ENCODE assay signal across 9 mouse cellular contexts in genomic region chr5:114657426-114657825, GRCm38 (mm10). TPM values are rescaled to one million over a fixed set of nuclear protein-coding genes. Genes with fewer than 3 reads are reported as not detected.
A peak's percentile ranks its signal among the peaks of the same experiment; 100 is the strongest.
DNase-seq lines count a peak whose midpoint lies in the region; ATAC-seq and TF ChIP-seq lines count a peak whose summit lies in the region.
"Had no signal": no experiment of that assay in that cellular context is flagged by ENCODE, and none has a peak within 500 bp of the region (broad histone marks: within the 10 kb centered on the region; RNA-seq: fewer than 3 reads in every experiment).

No protein-coding gene starts in this region.

- no peaks in the 10 kb centered on the region for H3K9me3 ChIP-seq in embryonic facial prominence, embryonic 10.5 days
- no peaks in the 10 kb centered on the region for H3K9me3 ChIP-seq in intestine, embryonic 14.5 days (ENCODE audit: control insufficient read depth, low read length)
- no peaks in the 10 kb centered on the region for H3K9me3 ChIP-seq in liver, embryonic 11.5 days (ENCODE audit: control insufficient read depth, low read length)

- H3K27ac ChIP-seq in gastrocnemius, adult 2 months: peak overlapping the region; percentile 73
- no peak overlapping the region for H3K27ac ChIP-seq in embryonic facial prominence, embryonic 10.5 days (replicated peaks)
- H3K27ac ChIP-seq in intestine, embryonic 14.5 days (ENCODE audit: low read depth): no peak overlapping the region
- H3K27ac ChIP-seq in liver, embryonic 11.5 days (ENCODE audit: low read depth, low read length): no peak overlapping the region

- H3K4me2 ChIP-seq in intestine, embryonic 14.5 days (ENCODE audit: low read length): peak overlapping the region; percentile 98
- H3K4me2 ChIP-seq in liver, embryonic 11.5 days: peak overlapping the region; percentile 83

- DNase-seq in gastrocnemius, adult 2 months: peak; percentile 22
- DNase-seq in gastrocnemius, postnatal 25 days: no peak
- no peak for DNase-seq in embryonic facial prominence, embryonic 10.5 days (ENCODE audit: low spot score)
- no peak for DNase-seq in intestine, embryonic 14.5 days (ENCODE audit: low spot score)
- DNase-seq in liver, embryonic 11.5 days (ENCODE audit: low spot score): no peak
- no peak for DNase-seq in spleen, postnatal 14 days (ENCODE audit: low spot score in 2 of 2)
- DNase-seq in urinary bladder, postnatal 4 days (ENCODE audit: low spot score in 2 of 2): no peak

- H3K36me3 ChIP-seq in embryonic facial prominence, embryonic 10.5 days (replicated peaks): no peaks in the 10 kb centered on the region
- no peaks in the 10 kb centered on the region for H3K36me3 ChIP-seq in intestine, embryonic 14.5 days (ENCODE audit: control insufficient read depth, insufficient read depth, low read length)
- no peaks in the 10 kb centered on the region for H3K36me3 ChIP-seq in liver, embryonic 11.5 days (ENCODE audit: control insufficient read depth, insufficient read depth, low read length)

- ATAC-seq in intestine, embryonic 14.5 days (replicated peaks; ENCODE audit: low FRiP score, low TSS enrichment, low read depth): no peak; the same call in 1 of the 2 replicates
- ATAC-seq in liver, embryonic 11.5 days (replicated peaks; ENCODE audit: low FRiP score): no peak
- ATAC-seq in megakaryocyte progenitor cell, adult 5-6 weeks (replicated peaks; ENCODE audit: poor library complexity): no peak
- ATAC-seq: CD4-positive, CD25-positive, alpha-beta regulatory T cell, adult 4 months had no signal

- peak overlapping the region; percentile 77 for H3K4me3 ChIP-seq in gastrocnemius, adult 2 months
- peak overlapping the region; percentile 68 for H3K4me3 ChIP-seq in embryonic facial prominence, embryonic 10.5 days
- H3K4me3 ChIP-seq in intestine, embryonic 14.5 days (ENCODE audit: low read depth, low read length): peak overlapping the region; percentile 48; the same call in 1 of the 2 replicates
- no peak overlapping the region; the same call in 1 of the 2 replicates for H3K4me3 ChIP-seq in liver, embryonic 11.5 days (ENCODE audit: low read depth, low read length)

- intact Hi-C loops in gastrocnemius, adult 2 months (cut with DNase I): no loop called here

- WGBS in embryonic facial prominence, embryonic 10.5 days: 27% methylated on average over 10 of the region's 10 CpGs
- 31% methylated on average over 10 of the region's 10 CpGs for WGBS in intestine, embryonic 14.5 days
- WGBS in liver, embryonic 11.5 days: 46% methylated on average over 10 of the region's 10 CpGs

- peaks cover 85% of the 10 kb centered on the region for H3K27me3 ChIP-seq in embryonic facial prominence, embryonic 10.5 days (replicated peaks; ENCODE audit: low read depth, poor library complexity, severe bottlenecking)
- peaks cover 38% of the 10 kb centered on the region for H3K27me3 ChIP-seq in intestine, embryonic 14.5 days (replicated peaks; ENCODE audit: control insufficient read depth, insufficient read depth, low read length)
- H3K27me3 ChIP-seq in liver, embryonic 11.5 days (replicated peaks; ENCODE audit: control insufficient read depth, insufficient read depth, low read length): peaks cover 52% of the 10 kb centered on the region

- TF ChIP-seq CTCF in gastrocnemius, adult 2 months (IDR thresholded peaks at IDR 0.05): no peak

- H3K9ac ChIP-seq in intestine, embryonic 14.5 days (ENCODE audit: low read length): 0 out of 2 replicates have a peak overlapping the region, but pooled peaks have one; percentile 51
- H3K9ac ChIP-seq in liver, embryonic 11.5 days (ENCODE audit: low read depth, low read length): no peak overlapping the region

- peaks cover 19% of the 10 kb centered on the region for H3K4me1 ChIP-seq in embryonic facial prominence, embryonic 10.5 days
- H3K4me1 ChIP-seq in intestine, embryonic 14.5 days (replicated peaks; ENCODE audit: control insufficient read depth, insufficient read depth, low read length): 0 out of 2 replicates have a peak, but pooled peaks cover 4% of the 10 kb centered on the region
- no peaks in the 10 kb centered on the region for H3K4me1 ChIP-seq in liver, embryonic 11.5 days (replicated peaks; ENCODE audit: control insufficient read depth, insufficient read depth, low read length)

RNA-seq across cellular contexts. Expression of gene Trpv4, which starts 0.8 kb away (rescaled TPM):
- 1 to 10 TPM; 1.9 to 2.0 TPM for total RNA-seq in gastrocnemius, adult 2 months (2021)
- total RNA-seq in gastrocnemius, postnatal 25 days (2021): 1 to 10 TPM; 1.6 to 2.7 TPM
- polyA plus RNA-seq in embryonic facial prominence, embryonic 10.5 days (2016; fragmentation: Nextera tagmentation; extraction: Ambion mirVana): 0.75 and 0.91 TPM in 2 replicates
- 0.59 and 0.83 TPM in 2 replicates for polyA plus RNA-seq in intestine, embryonic 14.5 days (2014; fragmentation: Nextera tagmentation; extraction: Ambion mirVana)
- 0.56 and 0.78 TPM in 2 replicates for polyA plus RNA-seq in liver, embryonic 11.5 days (2014; fragmentation: Nextera tagmentation; extraction: Ambion mirVana)
- total RNA-seq in megakaryocyte progenitor cell, adult 5-6 weeks (2015): 0.15 and 0.25 TPM in 2 replicates
- 0.17 TPM in 1 of 2 replicates, not detected in the other for total RNA-seq in megakaryocyte progenitor cell, adult 5-6 weeks (2017)

RNA-seq across cellular contexts. Expression of gene Gltp, which starts 33.4 kb away (rescaled TPM):
- 10 to 100 TPM in 1 of 2 experiments, 1 to 10 TPM in 1; 6.7 to 10.8 TPM for total RNA-seq in gastrocnemius, adult 2 months (2021)
- 1 to 10 TPM; 9.0 to 10.0 TPM for total RNA-seq in gastrocnemius, postnatal 25 days (2021)
- 75.1 and 79.0 TPM in 2 replicates for polyA plus RNA-seq in embryonic facial prominence, embryonic 10.5 days (2016; fragmentation: Nextera tagmentation; extraction: Ambion mirVana)
- 74.7 and 77.0 TPM in 2 replicates for polyA plus RNA-seq in intestine, embryonic 14.5 days (2014; fragmentation: Nextera tagmentation; extraction: Ambion mirVana)
- 51.3 and 53.4 TPM in 2 replicates for polyA plus RNA-seq in liver, embryonic 11.5 days (2014; fragmentation: Nextera tagmentation; extraction: Ambion mirVana)
- 94.3 and 101 TPM in 2 replicates for total RNA-seq in megakaryocyte progenitor cell, adult 5-6 weeks (2015)
- total RNA-seq in megakaryocyte progenitor cell, adult 5-6 weeks (2017): 46.1 and 48.6 TPM in 2 replicates

RNA-seq across cellular contexts. Expression of gene Tchp, which starts 50.1 kb away (rescaled TPM):
- total RNA-seq in gastrocnemius, adult 2 months (2021): 1 to 10 TPM; 3.6 to 3.8 TPM
- total RNA-seq in gastrocnemius, postnatal 25 days (2021): 1 to 10 TPM; 2.3 to 2.8 TPM
- polyA plus RNA-seq in embryonic facial prominence, embryonic 10.5 days (2016; fragmentation: Nextera tagmentation; extraction: Ambion mirVana): 20.7 and 22.0 TPM in 2 replicates
- polyA plus RNA-seq in intestine, embryonic 14.5 days (2014; fragmentation: Nextera tagmentation; extraction: Ambion mirVana): 9.0 and 11.7 TPM in 2 replicates
- polyA plus RNA-seq in liver, embryonic 11.5 days (2014; fragmentation: Nextera tagmentation; extraction: Ambion mirVana): 7.9 and 11.4 TPM in 2 replicates
- 4.9 and 5.4 TPM in 2 replicates for total RNA-seq in megakaryocyte progenitor cell, adult 5-6 weeks (2015)
- total RNA-seq in megakaryocyte progenitor cell, adult 5-6 weeks (2017): 10.0 and 10.2 TPM in 2 replicates
